Mouse (Mus musculus) ES-CJ7 (cell line): Measurements from ENCODE around the gene Ccdc50.

Experiments used
- DNase-seq: peaks from one replicate; pipeline ENCODE4 v3.0.0; 2011; ENCODE audit warnings: low read depth, low spot score

Gene Ccdc50

GRCm38 (mm10) chr16:27388761-27389451 lies at the start of gene Ccdc50:
Gene Ccdc50, plus strand, starts transcription at chr16:27388869.
- peak; percentile 54 for DNase-seq

GRCm38 (mm10) chr16:27347521-27347920 lies 41.1 kb upstream of the Ccdc50 start:
- no peak for DNase-seq

- no peak for DNase-seq
Observed at GRCm38 (mm10) chr16:27348359-27348758, 40.3 kb upstream of the Ccdc50 start.

- DNase-seq: no peak
Observed at GRCm38 (mm10) chr16:27349235-27349634, 39.4 kb upstream of the Ccdc50 start.

- DNase-seq: no peak
Observed at GRCm38 (mm10) chr16:27349878-27350532, 38.7 kb upstream of the Ccdc50 start.

GRCm38 (mm10) chr16:27354464-27354863 lies 34.2 kb upstream of the Ccdc50 start:
- no peak for DNase-seq

- DNase-seq: no peak
Observed at GRCm38 (mm10) chr16:27360059-27360458, 28.6 kb upstream of the Ccdc50 start.

GRCm38 (mm10) chr16:27370191-27370590 lies 18.5 kb upstream of the Ccdc50 start, which contains the start of gene Uts2b:
Gene Uts2b, minus strand, starts transcription at chr16:27370239.
- no peak for DNase-seq

- no peak for DNase-seq
Observed at GRCm38 (mm10) chr16:27370700-27371099, 18.0 kb upstream of the Ccdc50 start.

- no peak for DNase-seq
Observed at GRCm38 (mm10) chr16:27374139-27374538, 14.5 kb upstream of the Ccdc50 start.

- no peak for DNase-seq
Observed at GRCm38 (mm10) chr16:27375318-27375717, 13.4 kb upstream of the Ccdc50 start.

- DNase-seq: no peak
Observed at GRCm38 (mm10) chr16:27376556-27376955, 12.1 kb upstream of the Ccdc50 start.

GRCm38 (mm10) chr16:27382217-27382616 lies 6.5 kb upstream of the Ccdc50 start:
- DNase-seq: no peak

GRCm38 (mm10) chr16:27384893-27385603 lies 3.6 kb upstream of the Ccdc50 start:
- DNase-seq: no peak

- DNase-seq: no peak
Observed at GRCm38 (mm10) chr16:27385649-27386048, 3.0 kb upstream of the Ccdc50 start.

GRCm38 (mm10) chr16:27386850-27387407 lies 1.7 kb upstream of the Ccdc50 start:
- DNase-seq: no peak

- no peak for DNase-seq
Observed at GRCm38 (mm10) chr16:27387634-27388611, 746 bp upstream of the Ccdc50 start.

GRCm38 (mm10) chr16:27389534-27390282 lies 1.0 kb downstream of the Ccdc50 start:
- no peak for DNase-seq

- DNase-seq: no peak
Observed at GRCm38 (mm10) chr16:27390306-27390705, 1.6 kb downstream of the Ccdc50 start.

GRCm38 (mm10) chr16:27391845-27392244 lies 3.2 kb downstream of the Ccdc50 start:
- DNase-seq: no peak
